Mouse (Mus musculus) embryonic stem cell, embryonic (primary cell): Measurements from ENCODE around the gene Zdhhc21.

Source experiments
- CTCF ChIA-PET, 4 experiments: fragments of 300-600 bp in 2 of 4; fragments of 350-600 bp in 2 of 4; sonication (Branson Sonifier 250); formaldehyde crosslinking; loops; one replicate each; lab custom pipeline; 2022; ENCODE audit warnings: inconsistent platforms in 2 of 4; lab: Charles Lee
- POLR2A ChIA-PET, 4 experiments: fragments of 300-600 bp in 2 of 4; fragments of 350-600 bp in 2 of 4; sonication (Branson Sonifier 250); formaldehyde crosslinking; loops; one replicate each; lab custom pipeline; 2022; ENCODE audit warnings: antibody characterized with exemption in 4 of 4, inconsistent platforms in 1 of 4; lab: Charles Lee

Zdhhc21 gene

DNA sequence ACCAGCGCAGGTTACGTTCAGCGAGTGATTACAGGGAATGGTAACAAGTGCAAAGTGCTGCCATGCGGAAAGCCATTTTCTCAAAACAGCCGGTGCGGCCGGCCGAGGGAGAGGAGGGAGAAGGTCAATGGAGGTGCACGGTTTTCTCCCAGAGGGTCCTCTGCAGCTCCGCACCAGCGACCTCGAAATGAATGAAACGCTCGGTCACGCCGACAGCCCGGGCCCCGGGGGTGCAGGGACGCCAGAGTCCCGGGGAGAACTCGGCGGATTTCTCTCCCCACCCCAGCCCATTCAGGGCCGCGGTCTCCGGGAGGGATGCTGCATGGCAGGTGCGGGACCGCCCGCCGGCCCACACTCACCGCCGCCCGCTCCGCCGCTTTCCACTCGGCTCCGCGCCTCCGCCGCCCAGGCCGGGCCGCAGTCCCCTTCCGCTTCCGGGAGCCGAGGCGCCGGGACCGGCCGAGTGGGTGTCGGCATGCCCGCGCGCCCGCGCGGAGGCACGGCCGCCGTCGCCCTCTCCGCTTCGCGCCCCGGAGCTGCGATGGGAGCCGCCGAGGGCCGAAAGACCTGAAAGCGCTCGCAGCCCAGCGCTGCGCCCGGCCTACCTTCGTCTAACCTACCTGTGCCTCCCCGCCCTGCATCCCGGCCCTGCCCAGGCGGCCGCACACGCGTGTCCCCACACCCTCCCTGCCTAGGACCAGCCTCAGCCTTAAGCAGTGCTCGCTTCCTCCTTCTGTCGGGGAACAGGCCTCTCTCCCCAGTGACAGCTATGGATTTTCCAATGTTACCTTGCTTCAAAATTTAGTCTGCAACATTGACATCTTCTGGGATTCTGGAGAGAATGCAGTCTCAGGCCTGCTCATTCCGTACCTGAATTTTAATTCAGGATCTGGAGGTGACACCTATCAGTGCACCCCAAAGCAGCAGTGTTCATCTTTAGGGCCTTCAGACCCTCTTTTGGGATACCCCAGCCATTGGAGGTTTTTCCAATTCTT is at the start of gene Zdhhc21:
Zdhhc21 (minus strand) TSS at position 828 of the 995 bp plus-strand sequence.
- ChIA-PET POLR2A (interaction anchor here in 1 of 4 experiments (1.4 to 1.5 kb wide), 2 partner anchors 12 kb away, joined by 5 to 7 read pairs; no protein-coding TSS in a partner anchor), CTCF (interaction anchor here in 2 of 4 experiments (0.5 to 0.7 kb wide), 2 partner anchors 38 to 682 kb away, joined by 3 to 4 read pairs; no protein-coding TSS in a partner anchor)

- POLR2A ChIA-PET = no interaction called here
- CTCF ChIA-PET = no interaction called here
Observed at GRCm38 (mm10) chr4:82895227-82895626, 35.5 kb upstream of the Zdhhc21 start.

DNA sequence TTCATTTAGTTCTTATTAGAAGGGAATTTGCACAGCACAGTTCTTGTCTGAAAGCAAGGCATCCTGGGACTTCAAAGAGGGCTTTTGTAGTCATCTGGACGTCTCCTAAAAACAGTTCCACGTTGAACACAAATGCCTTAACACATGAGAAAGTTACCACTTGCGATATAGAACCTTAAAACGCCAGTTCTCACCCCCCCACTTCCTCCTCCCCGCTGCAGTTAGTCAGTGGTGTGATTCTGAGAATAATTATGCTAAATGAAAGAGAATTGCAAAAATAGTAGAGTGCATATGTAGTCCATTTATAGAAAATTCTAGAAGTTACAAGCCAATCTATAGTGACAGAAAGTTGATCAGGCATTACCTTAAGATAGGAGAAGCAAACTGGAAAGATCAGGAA is 32.5 kb upstream of the Zdhhc21 start:
- POLR2A ChIA-PET = no interaction called here
- CTCF ChIA-PET = no interaction called here

DNA sequence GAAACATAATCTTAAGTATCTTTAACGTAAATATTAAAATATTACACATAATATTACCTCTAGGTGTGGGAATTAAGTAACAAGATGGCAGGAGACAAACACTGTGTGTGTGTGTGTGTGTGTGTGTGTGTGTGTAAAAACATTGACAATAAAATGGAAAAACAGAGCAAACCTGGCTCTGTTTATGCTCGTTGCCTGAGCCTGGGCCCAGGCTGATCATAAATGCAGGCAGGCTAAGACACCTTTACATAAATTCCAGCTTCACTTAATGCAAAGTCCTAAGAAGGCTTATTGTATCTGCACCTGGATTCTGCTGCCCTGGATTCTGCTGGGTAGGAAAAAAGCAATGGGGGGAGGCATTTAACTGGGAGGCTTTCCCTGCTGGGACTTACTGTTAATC is 31.8 kb upstream of the Zdhhc21 start:
- ChIA-PET POLR2A (interaction anchor here in 1 of 4 experiments (0.6 kb wide), 1 partner anchor 16 kb away, joined by 3 read pairs; no protein-coding TSS in a partner anchor), CTCF (no interaction called here)

DNA sequence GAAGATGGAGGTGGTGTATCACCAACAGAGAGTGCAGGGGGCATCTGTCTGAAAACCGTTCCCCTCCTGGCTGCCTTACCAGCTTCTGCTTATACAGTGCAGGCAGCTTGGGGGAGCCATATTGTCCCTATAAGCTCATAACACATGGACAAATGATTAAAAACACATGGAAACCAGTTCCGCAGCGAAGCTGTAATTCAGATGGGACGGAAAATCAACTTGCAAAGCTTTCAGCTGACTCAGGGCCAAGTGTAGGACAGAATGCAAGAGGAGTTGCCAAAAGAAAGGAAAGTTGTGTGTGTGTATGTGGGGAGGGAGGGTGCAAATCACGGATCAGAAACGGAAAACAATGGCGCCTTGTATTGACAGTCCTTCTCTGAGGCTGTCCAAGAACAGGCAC is 31.3 kb upstream of the Zdhhc21 start:
- ChIA-PET CTCF (no interaction called here), POLR2A (interaction anchor here in 1 of 4 experiments (0.6 kb wide), 1 partner anchor 16 kb away, joined by 3 read pairs; no protein-coding TSS in a partner anchor)

DNA sequence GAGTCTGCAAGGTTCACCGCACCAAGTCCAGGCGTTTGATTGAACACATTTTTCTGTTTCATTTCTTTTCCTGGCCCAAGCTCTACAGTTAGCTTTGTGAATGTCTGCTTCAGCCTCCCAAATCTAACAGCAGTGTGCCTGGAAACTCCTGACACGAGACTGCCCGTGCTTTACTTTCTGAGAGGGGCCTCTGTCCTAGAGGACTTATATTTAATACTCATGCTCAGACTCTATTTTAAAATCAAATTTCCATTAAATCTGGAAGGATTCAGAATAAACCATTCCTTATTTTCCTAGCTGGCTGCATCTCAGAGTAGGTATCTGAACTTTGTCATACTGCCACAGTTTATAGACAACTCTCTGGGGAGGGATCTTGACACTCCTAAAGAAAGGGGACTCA is 30.8 kb upstream of the Zdhhc21 start:
- CTCF ChIA-PET = no interaction called here
- POLR2A ChIA-PET = no interaction called here

DNA sequence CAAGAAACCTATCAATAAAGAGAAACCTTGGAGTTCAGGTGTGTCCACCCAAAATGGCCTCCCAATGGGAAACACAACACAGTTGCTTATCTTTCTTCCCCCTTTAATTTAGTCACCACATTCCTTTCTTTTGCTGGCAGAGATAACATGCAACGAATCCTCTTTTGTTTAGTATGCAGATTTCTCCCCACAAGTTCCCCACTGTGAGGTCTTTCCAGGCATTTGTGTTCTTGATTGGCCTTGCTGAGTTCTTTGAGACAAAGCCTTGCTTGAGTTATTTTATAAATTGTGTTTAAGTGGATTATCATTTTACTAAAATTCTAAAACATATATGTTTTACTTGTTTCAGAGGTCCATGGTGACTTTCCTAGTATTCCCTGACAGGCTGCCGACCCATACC is 26.4 kb upstream of the Zdhhc21 start:
- CTCF ChIA-PET = no interaction called here
- POLR2A ChIA-PET = no interaction called here

- ChIA-PET POLR2A (no interaction called here), CTCF (interaction anchor here in 1 of 4 experiments (0.7 kb wide), 1 partner anchor 116 kb away, joined by 9 read pairs; no protein-coding TSS in a partner anchor)
Observed at GRCm38 (mm10) chr4:82885535-82885913, 25.8 kb upstream of the Zdhhc21 start.

DNA sequence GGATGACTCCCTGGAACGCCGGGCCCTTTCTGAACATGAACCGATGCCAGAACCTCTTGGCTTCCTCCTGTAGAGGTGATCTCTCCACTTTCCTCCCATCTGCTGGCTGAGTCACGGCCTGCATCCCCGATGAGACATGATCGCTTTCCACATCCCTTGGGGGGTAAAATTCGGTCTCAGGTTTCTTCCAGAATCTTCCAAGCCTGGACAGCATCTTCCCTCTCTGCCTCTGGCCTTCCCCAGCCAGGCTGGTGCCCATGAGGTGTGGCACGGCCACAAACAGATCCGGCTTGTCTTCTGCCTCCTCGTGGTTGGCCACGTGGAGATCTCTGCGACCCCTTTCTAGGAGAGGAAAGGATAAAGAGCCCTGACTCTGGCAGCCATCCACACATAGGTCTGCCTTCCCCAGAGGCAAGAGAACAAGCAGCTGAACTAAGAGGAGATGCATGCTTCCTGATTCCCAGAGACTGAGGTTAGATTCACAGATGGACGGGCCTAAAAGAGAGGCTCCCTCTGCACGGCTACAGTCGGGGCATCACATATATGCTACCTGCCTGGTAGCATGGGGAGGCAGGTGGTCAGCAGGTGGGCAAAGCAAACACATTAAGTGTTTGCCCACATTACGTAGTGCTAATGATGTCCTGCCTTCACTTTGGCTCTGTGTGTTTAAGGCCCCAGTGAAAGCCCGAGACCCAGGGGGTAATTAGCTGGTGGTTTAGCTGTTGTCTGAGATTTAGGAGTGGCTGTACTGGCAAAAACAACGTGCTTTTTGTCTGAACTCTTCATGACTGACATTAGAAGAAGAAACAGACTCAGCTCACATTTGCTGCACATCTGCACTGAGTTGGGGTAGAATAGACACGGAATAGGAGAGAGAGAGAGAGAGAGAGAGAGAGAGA is 25.1 kb upstream of the Zdhhc21 start, which contains the start of gene Cer1:
Cer1 (minus strand) TSS at position 513 of the 899 bp plus-strand sequence.
- CTCF ChIA-PET = interaction anchor here in 1 of 4 experiments (0.7 kb wide), 1 partner anchor 117 kb away, joined by 9 read pairs; no protein-coding TSS in a partner anchor
- POLR2A ChIA-PET = no interaction called here

GRCm38 (mm10) chr4:82882500-82882899 is 22.7 kb upstream of the Zdhhc21 start:
- POLR2A ChIA-PET = interaction anchor here in 1 of 4 experiments (0.7 kb wide), 1 partner anchor 334 kb away, joined by 3 read pairs; no protein-coding TSS in a partner anchor
- CTCF ChIA-PET = interaction anchor here (0.6 to 1.0 kb wide), 10 partner anchors 9 to 1148 kb away, joined by 3 to 14 read pairs (median 4); no protein-coding TSS in a partner anchor

- CTCF ChIA-PET = no interaction called here
- POLR2A ChIA-PET = no interaction called here
Observed at GRCm38 (mm10) chr4:82881366-82881765, 21.6 kb upstream of the Zdhhc21 start.

DNA sequence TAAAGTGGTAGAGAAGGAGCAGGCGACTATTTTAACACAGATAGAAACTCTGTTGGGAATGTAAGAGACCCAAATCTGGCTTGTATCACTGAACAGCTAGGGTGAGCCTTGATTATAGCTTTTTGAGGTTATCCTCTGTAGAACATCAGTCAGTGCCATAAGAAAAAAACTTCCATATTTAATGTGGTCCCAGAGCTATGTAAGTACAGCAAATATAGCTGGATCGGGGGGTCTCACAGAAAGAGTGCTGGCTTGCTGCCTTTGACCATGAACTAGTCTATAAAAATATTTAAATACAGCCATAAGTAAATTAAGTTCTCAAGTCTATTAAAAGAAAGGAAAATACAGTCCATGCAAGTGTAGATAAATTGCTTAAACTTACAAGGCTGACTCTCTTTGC is 20.5 kb upstream of the Zdhhc21 start:
- ChIA-PET POLR2A (no interaction called here), CTCF (no interaction called here)

DNA sequence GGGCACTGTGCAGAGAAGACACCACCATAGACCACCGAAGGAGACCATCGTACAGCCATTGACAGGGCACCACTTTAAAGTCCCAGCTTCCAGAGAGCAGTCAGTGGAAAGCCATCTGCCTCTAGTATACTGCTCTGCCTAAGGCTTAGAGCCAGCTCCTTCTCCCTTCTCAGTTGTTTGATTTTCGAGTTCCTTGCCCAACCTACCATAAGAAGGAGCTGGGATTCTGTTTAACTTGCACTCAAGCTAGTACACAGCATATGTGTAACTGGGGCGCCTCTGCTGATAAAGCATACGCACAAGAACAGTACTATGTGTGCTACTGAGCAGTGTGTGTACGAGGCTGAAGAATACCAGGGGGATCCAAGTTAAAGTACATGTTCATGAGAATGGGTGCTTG is 19.4 kb upstream of the Zdhhc21 start:
- POLR2A ChIA-PET = no interaction called here
- CTCF ChIA-PET = interaction anchor here in 1 of 4 experiments (1.0 kb wide), 1 partner anchor 40 kb away, joined by 4 read pairs; no protein-coding TSS in a partner anchor

- ChIA-PET POLR2A (no interaction called here), CTCF (interaction anchor here in 1 of 4 experiments (0.6 kb wide), 1 partner anchor 642 kb away, joined by 4 read pairs; no protein-coding TSS in a partner anchor)
Observed at GRCm38 (mm10) chr4:82876656-82877055, 16.9 kb upstream of the Zdhhc21 start.

GRCm38 (mm10) chr4:82875532-82875931 is 15.8 kb upstream of the Zdhhc21 start:
- ChIA-PET POLR2A (interaction anchor here in 1 of 4 experiments (0.8 kb wide), 1 partner anchor 16 kb away, joined by 3 read pairs; no protein-coding TSS in a partner anchor), CTCF (interaction anchor here in 1 of 4 experiments (0.5 kb wide), 1 partner anchor 57 kb away, joined by 3 read pairs; no protein-coding TSS in a partner anchor)

GRCm38 (mm10) chr4:82874791-82875190 is 15.0 kb upstream of the Zdhhc21 start:
- CTCF ChIA-PET = no interaction called here
- POLR2A ChIA-PET = no interaction called here

DNA sequence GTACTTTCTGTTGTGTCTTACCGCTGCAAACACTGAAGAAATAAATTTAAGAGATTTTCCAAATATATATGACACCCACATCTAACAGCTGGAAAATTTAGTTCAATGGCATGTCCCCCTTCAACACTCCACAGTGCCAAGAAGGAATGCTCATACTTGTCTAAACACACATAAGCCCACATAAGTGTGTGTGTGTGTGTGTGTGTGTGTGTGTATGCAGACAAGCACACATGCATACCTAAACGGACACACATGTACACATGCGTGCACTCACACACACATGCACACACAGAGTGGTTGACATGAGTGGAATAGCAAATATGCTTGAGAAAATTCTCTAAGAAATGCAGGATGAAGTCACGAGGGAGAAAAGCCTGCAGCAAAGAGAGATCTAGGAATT is 12.8 kb upstream of the Zdhhc21 start:
- CTCF ChIA-PET = interaction anchor here in 2 of 4 experiments (0.8 to 1.1 kb wide), 2 partner anchors 9 to 10 kb away, joined by 3 read pairs; no protein-coding TSS in a partner anchor
- POLR2A ChIA-PET = interaction anchor here in 1 of 4 experiments (1.0 to 1.5 kb wide), 3 partner anchors 11 to 14 kb away, joined by 3 to 7 read pairs (median 5); partner anchors contain the start of gene Zdhhc21

DNA sequence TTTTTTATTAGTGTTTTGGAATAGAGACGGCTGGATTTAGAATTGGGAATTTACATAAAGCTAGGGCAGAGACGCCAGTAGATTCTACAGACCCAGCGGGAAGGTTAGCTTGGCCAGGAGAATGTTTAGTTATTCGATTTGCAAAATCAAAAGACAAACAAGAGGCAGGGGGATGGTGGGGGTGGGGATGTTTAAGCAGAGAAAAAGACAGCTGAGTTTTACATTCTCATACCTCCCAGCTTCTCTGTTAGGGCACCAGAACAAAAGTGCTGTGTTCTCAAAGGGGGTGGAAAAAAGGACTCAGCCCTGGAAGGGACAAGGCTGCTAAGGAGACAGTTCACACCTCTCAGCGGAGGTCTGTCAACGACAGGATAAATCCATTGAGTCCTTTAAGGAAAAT is 12.4 kb upstream of the Zdhhc21 start:
- ChIA-PET CTCF (interaction anchor here in 1 of 4 experiments (1.1 kb wide), 1 partner anchor 10 kb away, joined by 3 read pairs; no protein-coding TSS in a partner anchor), POLR2A (interaction anchor here in 1 of 4 experiments (1.0 to 1.5 kb wide), 2 partner anchors 12 to 14 kb away, joined by 5 to 7 read pairs; partner anchors contain the start of gene Zdhhc21)
